Mouse (Mus musculus) intestine, embryonic 16.5 days (tissue): ENCODE measurements around the gene Gm10436. TPM values are rescaled to one million over a fixed set of nuclear protein-coding genes. Genes with fewer than 3 reads are reported as not detected.
"Not testable (repeated sequence)": the region's sequence is repeated elsewhere in the genome, so short reads cannot be mapped to it uniquely, and the experiment has no call there.

ENCODE experiments used
- ATAC-seq: fragments of 200-750 bp; cut with Nextera tagmentation; 2 replicates; pipeline ENCODE4 v1.8.0; 2017; ENCODE audit warnings: moderate TSS enrichment, moderate library complexity
- H3K27ac ChIP-seq: fragments of 300-500 bp; sonication (generic); 2 replicates; pipeline ENCODE4 v1.5.1; 2014; ENCODE audit warnings: mild to moderate bottlenecking, low read length
- H3K27me3 ChIP-seq: fragments of 300-500 bp; sonication (generic); replicated peaks from 2 replicates; pipeline ENCODE4 v1.6.1; 2014; ENCODE audit warnings: low read length, control low read depth, mixed read lengths; ENCODE audit not compliant: control insufficient read depth, insufficient read depth
- H3K36me3 ChIP-seq: fragments of 300-500 bp; sonication (generic); 2 replicates; pipeline ENCODE4 v1.6.1; 2014; ENCODE audit warnings: low read length, control low read depth; ENCODE audit not compliant: control insufficient read depth, insufficient read depth
- H3K4me1 ChIP-seq: fragments of 300-500 bp; sonication (generic); 2 replicates; pipeline ENCODE4 v1.6.1; 2014; ENCODE audit warnings: low read length, control low read depth, mixed read lengths; ENCODE audit not compliant: control insufficient read depth, insufficient read depth
- H3K4me2 ChIP-seq: fragments of 300-500 bp; sonication (generic); 2 replicates; pipeline ENCODE4 v1.6.1; 2014; ENCODE audit warnings: low read depth, low read length, control low read depth
- H3K4me3 ChIP-seq: fragments of 300-500 bp; sonication (generic); 2 replicates; pipeline ENCODE4 v1.5.1; 2014; ENCODE audit warnings: mild to moderate bottlenecking, low read length
- H3K9ac ChIP-seq: fragments of 300-500 bp; sonication (generic); 2 replicates; pipeline ENCODE4 v1.6.1; 2014; ENCODE audit warnings: low read depth, low read length
- H3K9me3 ChIP-seq: fragments of 300-500 bp; sonication (generic); 2 replicates; pipeline ENCODE4 v1.6.1; 2016; ENCODE audit warnings: low read length, control low read depth; ENCODE audit not compliant: control insufficient read depth
- WGBS: fragments of 180-500 bp; shearing (Covaris S2); extraction: QIAGEN DNeasy Blood & Tissue Kit; methylation state at CpG from one replicate; pipeline ENCODE4 v1.1.7; 2014; 5-methylcytosine and 5-hydroxymethylcytosine counted together
- polyA plus RNA-seq: library from polyadenylated mRNA; unstranded; fragments of >200 nt; fragmentation: Nextera tagmentation; extraction: Ambion mirVana; gene quantifications from 2 replicates; pipeline ENCODE4 v1.2.1, GENCODE M21; 2015

Gm10436 gene
- polyA plus RNA-seq: not detected in 2 replicates

DNA sequence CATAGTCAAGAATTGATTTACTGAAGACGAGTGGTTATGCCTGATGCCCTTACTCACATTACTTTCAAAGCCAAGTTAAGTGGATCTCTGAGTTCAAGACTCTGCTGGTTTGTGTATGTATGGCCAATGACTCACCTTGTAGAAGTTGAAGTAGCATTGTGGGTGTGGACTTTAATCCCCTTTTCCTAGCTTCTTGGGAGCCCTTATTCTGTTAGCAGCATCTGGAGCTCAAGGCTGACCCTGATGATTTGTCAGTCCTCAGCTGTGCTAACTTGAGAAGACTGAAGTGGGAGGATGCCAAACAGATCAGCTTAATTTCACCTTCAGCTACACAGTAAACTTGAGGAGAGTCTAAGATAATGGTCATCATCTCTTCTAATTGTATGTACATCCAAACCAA is at the start of gene Gm10436:
Gm10436 (minus strand) TSS at position 101 of the 400 bp plus-strand sequence.
- H3K9me3 ChIP-seq, H3K4me1 ChIP-seq, H3K36me3 ChIP-seq, H3K27me3 ChIP-seq, H3K4me2 ChIP-seq, H3K4me3 ChIP-seq, H3K27ac ChIP-seq, H3K9ac ChIP-seq, ATAC-seq: not testable (repeated sequence)
- 80% methylated on average over 1 of the region's 1 CpGs for WGBS

DNA sequence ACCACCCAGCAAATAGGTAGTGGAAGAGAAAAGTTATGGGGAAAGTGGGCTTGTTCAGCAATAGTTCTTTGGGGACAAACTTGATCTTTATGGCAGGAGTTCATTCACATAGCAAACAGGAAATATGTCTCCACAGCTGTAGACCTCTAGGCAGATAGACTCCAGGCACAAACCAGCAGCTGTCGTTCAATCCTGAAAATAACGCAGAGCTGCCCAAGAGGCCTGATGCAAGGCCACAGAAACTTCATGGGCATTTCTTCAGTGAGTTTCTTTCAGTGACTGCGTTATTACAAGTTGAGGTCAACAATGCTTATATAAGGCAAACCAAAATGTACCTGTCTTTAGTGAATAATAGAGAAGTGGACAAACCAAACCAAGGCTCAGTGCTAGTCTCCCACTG is 37.5 kb upstream of the Gm10436 start:
- no peaks in the 10 kb centered on the region for H3K9me3 ChIP-seq
- H3K36me3 ChIP-seq: no peaks in the 10 kb centered on the region
- no peaks in the 10 kb centered on the region for H3K4me1 ChIP-seq
- H3K4me2 ChIP-seq: no peak overlapping the region
- H3K27me3 ChIP-seq: no peaks in the 10 kb centered on the region
- no peak overlapping the region for H3K9ac ChIP-seq
- WGBS: 91% methylated on average over 3 of the region's 3 CpGs
- no peak for ATAC-seq
- no peak overlapping the region for H3K27ac ChIP-seq
- no peak overlapping the region for H3K4me3 ChIP-seq

DNA sequence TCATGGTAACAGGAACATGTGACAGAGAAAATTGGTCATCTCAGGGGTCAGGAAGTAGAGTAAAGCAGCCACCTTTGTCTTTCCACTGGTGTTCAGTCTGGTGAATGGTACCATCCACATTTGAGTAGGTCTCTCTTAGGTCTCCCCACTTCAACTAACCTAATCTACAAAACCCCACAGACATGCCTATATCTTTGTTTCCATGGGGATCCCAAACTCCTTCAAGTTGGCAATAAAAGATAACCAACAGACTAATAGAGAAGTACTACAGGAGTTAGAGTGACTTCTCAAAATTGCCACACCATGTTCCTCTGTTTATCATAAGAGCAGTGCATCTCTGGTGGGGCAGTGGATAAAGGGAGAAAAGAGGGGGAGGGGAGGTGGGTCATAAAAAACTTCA is 36.2 kb upstream of the Gm10436 start:
- H3K4me2 ChIP-seq, H3K27ac ChIP-seq, H3K4me1 ChIP-seq, ATAC-seq, H3K36me3 ChIP-seq, H3K9me3 ChIP-seq, H3K9ac ChIP-seq, H3K27me3 ChIP-seq, H3K4me3 ChIP-seq: not testable (repeated sequence)

DNA sequence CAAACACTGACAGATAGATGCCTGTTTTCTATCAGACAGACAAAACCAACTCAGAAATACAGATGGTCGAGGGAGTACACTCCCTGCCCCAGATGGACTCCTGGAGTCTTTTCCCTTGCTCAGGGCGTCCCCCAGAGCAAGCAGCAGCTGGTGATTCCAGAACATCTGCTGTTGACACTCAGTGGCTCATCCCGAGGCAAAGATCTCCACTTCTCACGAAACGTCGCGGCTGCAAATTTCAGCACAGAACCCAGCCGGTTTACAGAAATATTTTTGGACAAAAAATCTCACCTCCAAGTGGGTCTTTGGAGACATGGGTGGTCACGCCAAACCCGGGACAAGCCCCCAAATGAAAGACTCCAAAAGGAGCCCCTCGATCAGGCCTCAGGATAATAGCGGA is 32.7 kb upstream of the Gm10436 start:
- H3K27ac ChIP-seq: no peak overlapping the region
- no peak overlapping the region for H3K4me3 ChIP-seq
- no peak overlapping the region for H3K4me2 ChIP-seq
- ATAC-seq: no peak
- H3K36me3 ChIP-seq: no peaks in the 10 kb centered on the region
- no peaks in the 10 kb centered on the region for H3K4me1 ChIP-seq
- 90% methylated on average over 12 of the region's 12 CpGs for whole genome bisulfite sequencing
- no peaks in the 10 kb centered on the region for H3K9me3 ChIP-seq
- no peaks in the 10 kb centered on the region for H3K27me3 ChIP-seq
- H3K9ac ChIP-seq: no peak overlapping the region

DNA sequence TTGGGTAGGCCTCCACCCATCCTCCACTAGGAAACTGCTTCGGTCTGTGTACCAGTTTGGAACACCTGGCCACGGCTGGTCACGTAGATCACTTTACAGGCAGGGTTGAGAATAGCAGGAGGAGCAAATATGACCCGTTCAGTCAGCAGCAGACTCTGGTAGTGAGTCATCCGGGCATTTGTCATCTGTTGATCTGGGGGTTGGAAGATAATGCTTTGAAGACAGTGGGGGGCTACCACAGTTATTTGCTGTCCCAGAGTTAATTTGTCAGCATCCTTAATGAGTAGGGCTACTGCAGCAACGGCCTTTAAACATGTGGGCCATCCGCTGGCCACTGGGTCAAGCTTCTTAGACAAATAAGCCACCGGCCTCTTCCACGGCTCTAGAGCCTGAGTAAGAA is 29.6 kb upstream of the Gm10436 start:
- not testable (repeated sequence) for H3K36me3 ChIP-seq, H3K4me3 ChIP-seq, H3K9ac ChIP-seq, H3K4me2 ChIP-seq, H3K27me3 ChIP-seq, H3K4me1 ChIP-seq, ATAC-seq, H3K27ac ChIP-seq, H3K9me3 ChIP-seq
- WGBS: 87% methylated on average over 9 of the region's 9 CpGs

DNA sequence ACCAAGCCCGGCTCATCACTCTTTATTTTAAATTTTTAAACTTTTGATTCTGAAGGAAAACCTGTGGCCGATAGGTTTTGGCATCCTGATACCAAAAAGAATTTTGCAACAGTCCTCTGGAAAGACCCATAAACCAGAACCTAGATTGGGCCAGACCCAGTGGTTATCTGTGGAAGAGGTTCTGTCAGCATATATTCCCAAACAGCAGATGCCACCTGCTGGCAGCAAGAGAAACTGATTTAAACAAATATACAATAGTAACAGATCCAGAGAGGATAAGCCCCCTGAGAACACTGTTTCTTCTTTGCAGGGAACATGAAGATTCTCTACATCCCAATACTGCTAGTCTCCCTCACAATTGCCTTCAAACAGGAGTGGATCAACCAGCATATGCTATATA is 20.9 kb upstream of the Gm10436 start:
- H3K9me3 ChIP-seq: no peaks in the 10 kb centered on the region
- no peak overlapping the region for H3K4me3 ChIP-seq
- WGBS: 88% methylated on average over 2 of the region's 2 CpGs
- H3K27me3 ChIP-seq: no peaks in the 10 kb centered on the region
- H3K4me2 ChIP-seq: no peak overlapping the region
- ATAC-seq: no peak
- no peaks in the 10 kb centered on the region for H3K4me1 ChIP-seq
- no peak overlapping the region for H3K9ac ChIP-seq
- no peak overlapping the region for H3K27ac ChIP-seq
- H3K36me3 ChIP-seq: no peaks in the 10 kb centered on the region

Other genes starting within 250 kb of the Gm10436 start
- gene Gm2042, start 228.0 kb downstream of the Gm10436 start, polyA plus RNA-seq: not detected in 2 replicates
- not detected in 2 replicates for gene Gm2075, start 170.3 kb downstream of the Gm10436 start, polyA plus RNA-seq
- not detected in 2 replicates for gene Gm6803, start 163.3 kb downstream of the Gm10436 start, polyA plus RNA-seq
- not detected in 2 replicates for gene Gm2056, start 155.1 kb downstream of the Gm10436 start, polyA plus RNA-seq
- not detected in 2 replicates for gene Gm16368, start 98.4 kb downstream of the Gm10436 start, polyA plus RNA-seq
- gene Gm8332, start 68.0 kb upstream of the Gm10436 start, polyA plus RNA-seq: not detected in 2 replicates
- gene Gm5662, start 92.4 kb upstream of the Gm10436 start, polyA plus RNA-seq: not detected in 2 replicates
- not detected in 2 replicates for gene Gm5039, start 141.9 kb upstream of the Gm10436 start, polyA plus RNA-seq
- 19.0 and 19.3 TPM in 2 replicates for gene Adck1, start 178.4 kb upstream of the Gm10436 start, polyA plus RNA-seq